Mouse (Mus musculus): Measurements from ENCODE around the gene Satb2. TPM values are rescaled to one million over a fixed set of nuclear protein-coding genes. Genes with fewer than 3 reads are reported as not detected.

Gene Satb2
- polyA plus RNA-seq, 1 experiment from 2014 or later = 1.7 TPM

GRCm38 (mm10) chr1:56951980-56952379 is 26.5 kb downstream of the Satb2 start:
- no peaks in the 10 kb centered on the region for H3K9me3 ChIP-seq
- no peaks in the 10 kb centered on the region for H3K36me3 ChIP-seq
- H3K27me3 ChIP-seq (ENCODE audit: insufficient read depth, poor library complexity, severe bottlenecking) = no peaks in the 10 kb centered on the region
- H3K4me1 ChIP-seq = no peaks in the 10 kb centered on the region; the same call in 1 of the 2 replicates
- no peak for DNase-seq (ENCODE audit: low spot score)
- H3K4me3 ChIP-seq = no peak overlapping the region
- H3K27ac ChIP-seq = no peak overlapping the region
- WGBS = 68% methylated on average over 4 of the region's 4 CpGs

DNA sequence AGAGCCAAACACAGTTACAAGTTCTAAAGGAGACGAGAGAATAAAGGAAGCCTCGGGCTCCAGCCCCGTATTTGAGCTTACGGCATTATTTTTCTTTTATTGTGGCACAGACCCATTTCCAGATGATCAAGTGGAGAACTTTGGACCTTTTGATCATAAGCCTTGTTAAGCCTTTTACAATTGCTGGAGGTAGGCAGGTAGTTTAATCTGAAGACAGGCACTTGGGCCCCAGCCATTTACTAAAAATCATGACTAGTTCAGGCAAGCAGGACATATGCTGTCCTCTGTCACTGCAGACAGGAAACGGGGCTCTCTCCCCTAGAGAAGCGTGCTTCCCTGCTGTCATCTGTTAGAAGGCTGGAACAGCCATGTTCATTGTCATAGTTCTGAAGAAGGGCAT is 26.9 kb downstream of the Satb2 start:
- no peak for DNase-seq (ENCODE audit: low spot score)
- H3K27ac ChIP-seq = no peak overlapping the region
- no peak overlapping the region for H3K4me3 ChIP-seq
- H3K4me1 ChIP-seq = no peaks in the 10 kb centered on the region; the same call in 1 of the 2 replicates
- H3K36me3 ChIP-seq = no peaks in the 10 kb centered on the region
- no peaks in the 10 kb centered on the region for H3K27me3 ChIP-seq (ENCODE audit: insufficient read depth, poor library complexity, severe bottlenecking)
- WGBS = 76% methylated on average over 6 of the region's 6 CpGs
- H3K9me3 ChIP-seq = no peaks in the 10 kb centered on the region

DNA sequence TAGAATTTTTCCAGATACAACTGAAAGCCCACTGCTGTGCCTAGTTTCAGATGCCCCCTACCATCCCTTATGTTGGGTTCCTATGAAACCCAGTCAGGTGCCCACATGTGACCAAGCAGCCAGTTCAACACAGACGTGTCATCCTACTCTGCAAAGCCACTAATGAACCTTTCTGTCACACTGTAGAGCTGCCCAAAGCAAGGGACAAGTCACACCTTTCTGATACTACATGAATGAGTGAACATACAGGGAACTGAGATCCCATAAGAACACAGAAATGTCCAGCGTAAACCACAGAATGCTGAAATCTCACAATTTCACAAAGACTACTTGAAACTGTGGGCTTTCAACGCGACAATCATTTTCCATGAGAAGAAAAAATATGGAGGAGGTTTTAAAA is 39.0 kb downstream of the Satb2 start:
- no peaks in the 10 kb centered on the region for H3K36me3 ChIP-seq
- DNase-seq (ENCODE audit: low spot score) = no peak
- H3K27ac ChIP-seq = no peak overlapping the region
- H3K9me3 ChIP-seq = no peaks in the 10 kb centered on the region
- 86% methylated on average over 4 of the region's 4 CpGs for WGBS
- H3K4me3 ChIP-seq = no peak overlapping the region
- no peaks in the 10 kb centered on the region for H3K27me3 ChIP-seq (ENCODE audit: insufficient read depth, poor library complexity, severe bottlenecking)
- no peaks in the 10 kb centered on the region for H3K4me1 ChIP-seq

DNA sequence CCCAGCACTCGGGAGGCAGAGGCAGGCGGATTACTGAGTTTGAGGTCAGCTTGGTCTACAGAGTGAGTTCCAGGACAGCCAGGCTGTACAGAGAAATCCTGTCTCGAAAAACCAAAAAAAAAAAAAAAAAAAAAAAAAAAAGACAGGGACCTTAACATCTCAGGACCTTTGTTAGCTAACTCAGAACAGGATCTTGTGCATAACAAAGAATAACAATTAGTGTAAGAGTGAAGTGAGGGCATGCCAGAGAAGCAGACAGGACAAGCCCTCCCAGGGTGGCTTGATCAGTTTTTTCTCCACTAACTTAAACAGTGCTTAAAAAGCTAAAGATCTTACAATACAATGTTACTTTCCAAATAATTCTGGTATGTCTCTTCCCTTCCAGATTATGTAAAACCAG is 40.0 kb downstream of the Satb2 start:
- Histone ChIP-seq H3K27ac (no peak overlapping the region), H3K4me1 (no peaks in the 10 kb centered on the region), H3K9me3 (no peaks in the 10 kb centered on the region), H3K36me3 (no peaks in the 10 kb centered on the region), H3K27me3 (ENCODE audit: insufficient read depth, poor library complexity, severe bottlenecking) (no peaks in the 10 kb centered on the region), H3K4me3 (no peak overlapping the region)
- DNase-seq (ENCODE audit: low spot score) = no peak
- 84% methylated on average over 3 of the region's 3 CpGs for WGBS

- no peaks in the 10 kb centered on the region for H3K9me3 ChIP-seq
- WGBS = 68% methylated on average over 3 of the region's 3 CpGs
- DNase-seq (ENCODE audit: low spot score) = no peak
Observed at GRCm38 (mm10) chr1:56936554-56936953, 41.9 kb downstream of the Satb2 start.

GRCm38 (mm10) chr1:56933821-56934220 is 44.6 kb downstream of the Satb2 start:
- DNase-seq (ENCODE audit: low spot score) = no peak
- Histone ChIP-seq H3K4me3 (no peak overlapping the region), H3K27ac (no peak overlapping the region), H3K36me3 (no peaks in the 10 kb centered on the region), H3K27me3 (ENCODE audit: insufficient read depth, poor library complexity, severe bottlenecking) (no peaks in the 10 kb centered on the region), H3K9me3 (no peaks in the 10 kb centered on the region), H3K4me1 (peaks cover 3% of the 10 kb centered on the region; the same call in 1 of the 2 replicates)
- 83% methylated on average over 9 of the region's 9 CpGs for WGBS

More at GRCm38 (mm10) chr1:56936554-56936953, 41.9 kb downstream of the Satb2 start:
- Histone ChIP-seq H3K36me3 (no peaks in the 10 kb centered on the region), H3K27ac (no peak overlapping the region), H3K4me3 (no peak overlapping the region), H3K4me1 (no peaks in the 10 kb centered on the region), H3K27me3 (ENCODE audit: insufficient read depth, poor library complexity, severe bottlenecking) (no peaks in the 10 kb centered on the region)

GRCm38 (mm10) chr1:56930096-56930495 is 48.4 kb downstream of the Satb2 start:
- 67% methylated on average over 4 of the region's 4 CpGs for WGBS
- H3K4me3 ChIP-seq = no peak overlapping the region
- DNase-seq (ENCODE audit: low spot score) = no peak

GRCm38 (mm10) chr1:56928731-56929130 is 49.7 kb downstream of the Satb2 start:
- DNase-seq (ENCODE audit: low spot score) = no peak
- Histone ChIP-seq H3K36me3 (no peaks in the 10 kb centered on the region), H3K4me3 (no peak overlapping the region), H3K27me3 (ENCODE audit: insufficient read depth, poor library complexity, severe bottlenecking) (no peaks in the 10 kb centered on the region), H3K4me1 (peaks cover 14% of the 10 kb centered on the region), H3K27ac (no peak overlapping the region), H3K9me3 (no peaks in the 10 kb centered on the region)
- WGBS = 44% methylated on average over 9 of the region's 9 CpGs

More at GRCm38 (mm10) chr1:56930096-56930495, 48.4 kb downstream of the Satb2 start:
- H3K9me3 ChIP-seq = no peaks in the 10 kb centered on the region
- no peaks in the 10 kb centered on the region for H3K27me3 ChIP-seq (ENCODE audit: insufficient read depth, poor library complexity, severe bottlenecking)
- no peak overlapping the region for H3K27ac ChIP-seq
- peaks cover 14% of the 10 kb centered on the region for H3K4me1 ChIP-seq
- H3K36me3 ChIP-seq = no peaks in the 10 kb centered on the region

- Histone ChIP-seq H3K4me3 (no peak overlapping the region), H3K9me3 (no peaks in the 10 kb centered on the region)
- WGBS = 83% methylated on average over 8 of the region's 8 CpGs
Observed at GRCm38 (mm10) chr1:56920472-56920871, 58.0 kb downstream of the Satb2 start.

GRCm38 (mm10) chr1:56914279-56914678 is 64.2 kb downstream of the Satb2 start:
- Histone ChIP-seq H3K4me1 (no peaks in the 10 kb centered on the region), H3K27ac (no peak overlapping the region), H3K9me3 (no peaks in the 10 kb centered on the region), H3K27me3 (ENCODE audit: insufficient read depth, poor library complexity, severe bottlenecking) (no peaks in the 10 kb centered on the region), H3K4me3 (no peak overlapping the region), H3K36me3 (no peaks in the 10 kb centered on the region)
- no peak for DNase-seq (ENCODE audit: low spot score)
- 78% methylated on average over 6 of the region's 6 CpGs for WGBS

More at GRCm38 (mm10) chr1:56920472-56920871, 58.0 kb downstream of the Satb2 start:
- H3K36me3 ChIP-seq = no peaks in the 10 kb centered on the region
- H3K27me3 ChIP-seq (ENCODE audit: insufficient read depth, poor library complexity, severe bottlenecking) = no peaks in the 10 kb centered on the region
- peaks cover 3% of the 10 kb centered on the region; the same call in 1 of the 2 replicates for H3K4me1 ChIP-seq
- H3K27ac ChIP-seq = no peak overlapping the region
- no peak for DNase-seq (ENCODE audit: low spot score)

DNA sequence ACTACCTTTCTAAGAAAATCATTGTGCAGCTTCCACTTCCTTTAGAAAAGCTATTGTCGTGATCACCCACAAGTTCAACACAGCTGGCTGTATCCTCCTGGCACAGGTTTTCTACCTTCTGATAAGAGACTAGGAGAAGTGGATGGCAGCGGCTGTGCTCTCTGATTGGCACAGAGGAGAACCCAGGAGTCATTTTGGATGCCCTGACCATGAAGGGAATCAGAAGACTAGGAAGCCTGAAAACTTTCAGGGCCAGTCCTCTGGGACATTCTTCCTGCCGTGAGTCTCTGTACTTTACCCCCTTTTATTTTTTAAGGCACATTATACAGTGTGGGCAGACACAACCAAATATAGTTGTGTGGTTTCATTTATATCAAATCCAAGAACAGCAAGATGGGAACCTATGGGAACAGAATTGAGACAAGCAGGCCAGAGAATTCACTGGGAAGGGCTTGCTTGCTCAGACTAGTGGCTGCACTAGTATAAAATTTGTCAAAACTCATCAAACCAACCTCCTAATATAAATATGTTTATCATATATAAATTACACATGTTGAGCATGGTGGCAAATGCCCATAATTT is 77.7 kb downstream of the Satb2 start:
- Histone ChIP-seq H3K27me3 (ENCODE audit: insufficient read depth, poor library complexity, severe bottlenecking) (no peaks in the 10 kb centered on the region), H3K4me3 (no peak overlapping the region), H3K27ac (no peak overlapping the region), H3K4me1 (peaks cover 7% of the 10 kb centered on the region; the same call in 1 of the 2 replicates), H3K36me3 (no peaks in the 10 kb centered on the region), H3K9me3 (no peaks in the 10 kb centered on the region)
- WGBS = 77% methylated on average over 3 of the region's 3 CpGs
- no peak for DNase-seq (ENCODE audit: low spot score)

GRCm38 (mm10) chr1:56900187-56900586 is 78.3 kb downstream of the Satb2 start:
- no peak for DNase-seq (ENCODE audit: low spot score)
- Histone ChIP-seq H3K9me3 (no peaks in the 10 kb centered on the region), H3K36me3 (no peaks in the 10 kb centered on the region), H3K27ac (no peak overlapping the region), H3K4me1 (peaks cover 7% of the 10 kb centered on the region; the same call in 1 of the 2 replicates), H3K4me3 (no peak overlapping the region), H3K27me3 (ENCODE audit: insufficient read depth, poor library complexity, severe bottlenecking) (no peaks in the 10 kb centered on the region)
- 88% methylated on average over 9 of the region's 9 CpGs for WGBS

- 46% methylated on average over 13 of the region's 13 CpGs for WGBS
- H3K36me3 ChIP-seq = no peaks in the 10 kb centered on the region
Observed at GRCm38 (mm10) chr1:56898606-56899396, 79.6 kb downstream of the Satb2 start.

More at GRCm38 (mm10) chr1:56898606-56899396, 79.6 kb downstream of the Satb2 start:
- DNase-seq (ENCODE audit: low spot score) = no peak
- Histone ChIP-seq H3K27ac (no peak overlapping the region), H3K9me3 (no peaks in the 10 kb centered on the region), H3K27me3 (ENCODE audit: insufficient read depth, poor library complexity, severe bottlenecking) (no peaks in the 10 kb centered on the region), H3K4me3 (no peak overlapping the region), H3K4me1 (peaks cover 7% of the 10 kb centered on the region; the same call in 1 of the 2 replicates)

Measured in heart, embryonic 10.5 days (tissue).